Mouse (Mus musculus) MEL (cell line): ENCODE results near the gene Ccdc63. TPM values are rescaled to one million over a fixed set of nuclear protein-coding genes. Genes with fewer than 3 reads are reported as not detected.

Experiments used
- DNase-seq: peaks from one replicate; pipeline ENCODE4 v3.0.0; 2011; ENCODE audit warnings: low read depth, low spot score
- H3K27ac ChIP-seq: 2 replicates; pipeline ENCODE4 v1.5.1; 2012; ENCODE audit warnings: low read depth, mild to moderate bottlenecking, control low read depth, low read length, moderate library complexity; ENCODE audit not compliant: control insufficient read depth
- H3K27me3 ChIP-seq, 2 experiments: fragments of 150-350 bp in 1 of 2; sonication (generic) in 1 of 2; 2 replicates each; pipeline ENCODE4 v1.6.1; 2012; ENCODE audit warnings: low read length in 2 of 2, mild to moderate bottlenecking in 2 of 2, improper control_type of control experiment in 1 of 2, moderate library complexity in 1 of 2; ENCODE audit not compliant: insufficient read depth in 2 of 2, control insufficient read depth in 1 of 2
- H3K36me3 ChIP-seq, 2 experiments: 2 replicates each; pipeline ENCODE4 v1.6.1; 2012 to 2014; ENCODE audit warnings: low read length in 2 of 2, improper control_type of control experiment in 1 of 2, inconsistent platforms in 1 of 2, mild to moderate bottlenecking in 1 of 2; ENCODE audit not compliant: insufficient read depth in 2 of 2, control insufficient read depth in 1 of 2
- H3K4me1 ChIP-seq, 2 experiments: fragments of 150-350 bp in 1 of 2; sonication (generic) in 1 of 2; 2 replicates each; pipeline ENCODE4 v1.6.1; 2012; ENCODE audit warnings: low read length in 2 of 2, improper control_type of control experiment in 1 of 2, mild to moderate bottlenecking in 1 of 2; ENCODE audit not compliant: insufficient read depth in 2 of 2, control insufficient read depth in 1 of 2
- H3K4me3 ChIP-seq, 2 experiments: fragments of 150-350 bp in 1 of 2; sonication (generic) in 1 of 2; 2 replicates each; pipeline ENCODE4 v1.5.1; 2012; ENCODE audit warnings: low read depth in 2 of 2, low read length in 2 of 2, mild to moderate bottlenecking in 2 of 2, moderate library complexity in 2 of 2, control low read depth in 1 of 2, improper control_type of control experiment in 1 of 2; ENCODE audit not compliant: control insufficient read depth in 1 of 2, insufficient read depth in 1 of 2
- H3K79me2 ChIP-seq: 2 replicates; pipeline ENCODE4 v1.6.1; 2012; ENCODE audit warnings: mild to moderate bottlenecking, low read length, moderate library complexity; ENCODE audit not compliant: control insufficient read depth, poor library complexity, insufficient read depth
- H3K9ac ChIP-seq: 2 replicates; pipeline ENCODE4 v1.6.1; 2012; ENCODE audit warnings: low read depth, mild to moderate bottlenecking, control low read depth, low read length, moderate library complexity; ENCODE audit not compliant: control insufficient read depth, poor library complexity, severe bottlenecking
- H3K9me3 ChIP-seq: fragments of 150-350 bp; sonication (generic); replicated peaks from 2 replicates; pipeline ENCODE4 v1.6.1; 2012; ENCODE audit warnings: mild to moderate bottlenecking, low read length, improper control_type of control experiment, moderate library complexity; ENCODE audit not compliant: insufficient read depth
- BHLHE40 ChIP-seq: IDR thresholded peaks from 2 replicates; pipeline ENCODE4 v1.6.1; 2012; ENCODE audit warnings: low read depth, mild to moderate bottlenecking, inconsistent platforms, low read length, improper control_type of control experiment, borderline replicate concordance
- CHD1 ChIP-seq: IDR thresholded peaks from 2 replicates; pipeline ENCODE4 v1.6.1; 2012; ENCODE audit warnings: low read depth, mild to moderate bottlenecking, inconsistent platforms, low read length, improper control_type of control experiment
- CHD2 ChIP-seq: IDR thresholded peaks from 2 replicates; pipeline ENCODE4 v1.6.1; 2011; ENCODE audit warnings: low read length, improper control_type of control experiment
- CTCF ChIP-seq, 3 experiments: IDR thresholded peaks in 2 of 3; conservative IDR thresholded peaks in 1 of 3; 2 replicates each; pipeline ENCODE4 v1.5.1; 2011 to 2012; ENCODE audit warnings: low read length in 3 of 3, low read depth in 2 of 3, mild to moderate bottlenecking in 2 of 3, improper control_type of control experiment in 1 of 3, inconsistent platforms in 1 of 3, mixed read lengths in 1 of 3, moderate library complexity in 1 of 3; ENCODE audit not compliant: control insufficient read depth in 1 of 3, insufficient read depth in 1 of 3, poor library complexity in 1 of 3, severe bottlenecking in 1 of 3
- E2F4 ChIP-seq: IDR thresholded peaks from 2 replicates; pipeline ENCODE4 v1.6.1; 2011; ENCODE audit warnings: low read depth, low read length, improper control_type of control experiment, borderline replicate concordance
- ELF1 ChIP-seq: IDR thresholded peaks from 2 replicates; pipeline ENCODE4 v1.6.1; 2014; ENCODE audit warnings: low read depth, mild to moderate bottlenecking, inconsistent platforms, low read length, improper control_type of control experiment, moderate library complexity
- GABPA ChIP-seq: IDR thresholded peaks from 2 replicates; pipeline ENCODE4 v1.6.1; 2012; ENCODE audit warnings: low read depth, mild to moderate bottlenecking, inconsistent platforms, low read length, improper control_type of control experiment, moderate library complexity
- HCFC1 ChIP-seq: IDR thresholded peaks from 2 replicates; pipeline ENCODE4 v1.6.1; 2012; ENCODE audit warnings: low read depth, mild to moderate bottlenecking, inconsistent platforms, low read length, improper control_type of control experiment, moderate library complexity
- JUND ChIP-seq: IDR thresholded peaks from 2 replicates; pipeline ENCODE4 v1.6.1; 2011; ENCODE audit warnings: low read depth, mild to moderate bottlenecking, improper control_type of control experiment, low read length
- KAT2A ChIP-seq: conservative IDR thresholded peaks from 2 replicates; pipeline ENCODE4 v1.6.1; 2012; ENCODE audit warnings: low read depth, low read length, improper control_type of control experiment, inconsistent platforms
- MAFK ChIP-seq: IDR thresholded peaks from 2 replicates; pipeline ENCODE4 v1.6.1; 2011; ENCODE audit warnings: low read depth, mild to moderate bottlenecking, low read length, improper control_type of control experiment, borderline replicate concordance
- MAX ChIP-seq: IDR thresholded peaks from 2 replicates; pipeline ENCODE4 v1.6.1; 2011; ENCODE audit warnings: low read length, improper control_type of control experiment
- MAZ ChIP-seq: IDR thresholded peaks from 2 replicates; pipeline ENCODE4 v1.6.1; 2012; ENCODE audit warnings: low read depth, mild to moderate bottlenecking, inconsistent platforms, low read length, improper control_type of control experiment
- MEF2A ChIP-seq: IDR thresholded peaks from 2 replicates; pipeline ENCODE4 v1.6.1; 2014; ENCODE audit warnings: low read depth, mild to moderate bottlenecking, inconsistent platforms, low read length, improper control_type of control experiment; ENCODE audit not compliant: poor library complexity, insufficient replicate concordance, severe bottlenecking; ENCODE audit errors: extremely low read depth
- MXI1 ChIP-seq: IDR thresholded peaks from 2 replicates; pipeline ENCODE4 v1.6.1; 2011; ENCODE audit warnings: mild to moderate bottlenecking, low read depth, low read length, improper control_type of control experiment
- MYC ChIP-seq: IDR thresholded peaks from 2 replicates; pipeline ENCODE4 v1.6.1; 2011; ENCODE audit warnings: low read depth, mild to moderate bottlenecking, low read length, improper control_type of control experiment, moderate library complexity
- NRF1 ChIP-seq: IDR thresholded peaks from 2 replicates; pipeline ENCODE4 v1.6.1; 2014; ENCODE audit warnings: low read depth, mild to moderate bottlenecking, inconsistent platforms, low read length, improper control_type of control experiment, moderate library complexity; ENCODE audit not compliant: poor library complexity, insufficient read depth, severe bottlenecking
- POLR2A ChIP-seq, 2 experiments: IDR thresholded peaks; 2 replicates each; pipeline ENCODE4 v1.6.1; 2011 to 2012; ENCODE audit warnings: low read length in 2 of 2, mild to moderate bottlenecking in 2 of 2, control low read depth in 1 of 2, improper control_type of control experiment in 1 of 2, low read depth in 1 of 2, moderate library complexity in 1 of 2; ENCODE audit not compliant: control insufficient read depth in 1 of 2, insufficient read depth in 1 of 2, poor library complexity in 1 of 2
- POLR2AphosphoS5 ChIP-seq: IDR thresholded peaks from 2 replicates; pipeline ENCODE4 v1.6.1; 2012; ENCODE audit warnings: low read depth, borderline replicate concordance, mild to moderate bottlenecking, inconsistent platforms, low read length, moderate library complexity, mixed read lengths
- RAD21 ChIP-seq: IDR thresholded peaks from 2 replicates; pipeline ENCODE4 v1.6.1; 2011; ENCODE audit warnings: mild to moderate bottlenecking, low read depth, low read length, improper control_type of control experiment
- SIN3A ChIP-seq: IDR thresholded peaks from 2 replicates; pipeline ENCODE4 v1.6.1; 2012; ENCODE audit warnings: low read length, improper control_type of control experiment, inconsistent platforms
- SMC3 ChIP-seq: IDR thresholded peaks from 2 replicates; pipeline ENCODE4 v1.6.1; 2011; ENCODE audit warnings: low read depth, low read length, improper control_type of control experiment
- TAL1 ChIP-seq: IDR thresholded peaks from 2 replicates; pipeline ENCODE4 v1.6.1; 2012; ENCODE audit warnings: mild to moderate bottlenecking, inconsistent platforms, low read length, moderate library complexity, mixed read lengths
- TBP ChIP-seq: IDR thresholded peaks from 2 replicates; pipeline ENCODE4 v1.8.0; 2011; ENCODE audit warnings: low read depth, low read length, improper control_type of control experiment
- TCF12 ChIP-seq: IDR thresholded peaks from 2 replicates; pipeline ENCODE4 v1.6.1; 2014; ENCODE audit warnings: low read depth, mild to moderate bottlenecking, inconsistent platforms, low read length, improper control_type of control experiment, moderate library complexity
- UBTF ChIP-seq: IDR thresholded peaks from 2 replicates; pipeline ENCODE4 v1.6.1; 2012; ENCODE audit warnings: low read depth, mild to moderate bottlenecking, inconsistent platforms, low read length, improper control_type of control experiment, moderate library complexity, borderline replicate concordance; ENCODE audit not compliant: insufficient read depth
- USF1 ChIP-seq: IDR thresholded peaks from 2 replicates; pipeline ENCODE4 v1.6.1; 2014; ENCODE audit warnings: low read depth, mild to moderate bottlenecking, inconsistent platforms, low read length, improper control_type of control experiment, moderate library complexity
- USF2 ChIP-seq, 2 experiments: IDR thresholded peaks; 2 replicates each; pipeline ENCODE4 v1.6.1; 2011 to 2012; ENCODE audit warnings: improper control_type of control experiment in 2 of 2, low read length in 2 of 2, borderline replicate concordance in 1 of 2, inconsistent platforms in 1 of 2, low read depth in 1 of 2, mild to moderate bottlenecking in 1 of 2; ENCODE audit not compliant: insufficient read depth in 1 of 2
- ZC3H11A ChIP-seq: IDR thresholded peaks from 2 replicates; pipeline ENCODE4 v1.6.1; 2012; ENCODE audit warnings: low read depth, mild to moderate bottlenecking, inconsistent platforms, low read length, improper control_type of control experiment
- ZKSCAN1 ChIP-seq: IDR thresholded peaks from 2 replicates; pipeline ENCODE4 v1.6.1; 2012; ENCODE audit warnings: low read depth, mild to moderate bottlenecking, inconsistent platforms, low read length, improper control_type of control experiment, moderate library complexity
- ZMIZ1 ChIP-seq: IDR thresholded peaks from 2 replicates; pipeline ENCODE4 v1.6.1; 2012; ENCODE audit warnings: low read depth, mild to moderate bottlenecking, inconsistent platforms, low read length, improper control_type of control experiment, moderate library complexity
- ZNF384 ChIP-seq: IDR thresholded peaks from 2 replicates; pipeline ENCODE4 v1.6.1; 2012; ENCODE audit warnings: low read depth, mild to moderate bottlenecking, inconsistent platforms, low read length, improper control_type of control experiment
- polyA plus RNA-seq, 2 experiments: library from polyadenylated mRNA; stranded (reverse) in 1 of 2; unstranded in 1 of 2; fragments of >175 nt in 1 of 2; fragments of >200 nt in 1 of 2; gene quantifications; 2 replicates each; pipeline versions ENCODE4 v1.2.1 to v1.2.4; 2012; ENCODE audit warnings: low replicate concordance in 2 of 2, low read depth in 1 of 2; ENCODE audit not compliant: insufficient read length in 2 of 2, insufficient read depth in 1 of 2, missing spikeins in 1 of 2
- total RNA-seq: library from RNA; depleted of rRNA; stranded (reverse); fragments of 300-350 nt; gene quantifications from 2 replicates; pipeline ENCODE4 v1.2.3, GENCODE M21; 2012

Ccdc63 gene
- total and polyA plus RNA-seq, 3 experiments, result 1.6 to 4.7 TPM; not detected in 1

- H3K4me3 ChIP-seq, result no peak overlapping the region
- no peaks in the 10 kb centered on the region for H3K4me1 ChIP-seq
- no peaks in the 10 kb centered on the region for H3K9me3 ChIP-seq
- H3K27me3 ChIP-seq, result no peaks in the 10 kb centered on the region
- no peaks in the 10 kb centered on the region for H3K79me2 ChIP-seq
- H3K36me3 ChIP-seq, result no peaks in the 10 kb centered on the region
- TF ChIP-seq MEF2A, result no peak
- TF ChIP-seq MAX, result no peak
- TF ChIP-seq JUND, result no peak
- TF ChIP-seq TBP, result no peak
- peak; percentile 91 to 97 (median 97) for TF ChIP-seq CTCF (IDR thresholded peaks at IDR 0.05 in 2 of 3, conservative IDR thresholded peaks at IDR 0.05 in 1 of 3; ENCODE audit: control insufficient read depth in 1 of 3, insufficient read depth in 1 of 3, low read depth in 2 of 3, low read length in 3 of 3, poor library complexity in 1 of 3, severe bottlenecking in 1 of 3)
- no peak for TF ChIP-seq E2F4
- no peak for TF ChIP-seq POLR2AphosphoS5
- no peak for TF ChIP-seq USF1
- TF ChIP-seq ZNF384, result peak; percentile 46; the same call in 1 of the 2 replicates
- TF ChIP-seq MYC, result no peak
- no peak for TF ChIP-seq UBTF
- TF ChIP-seq GABPA, result no peak
- no peak for TF ChIP-seq TCF12
- no peak for TF ChIP-seq MAFK
- no peak for TF ChIP-seq SIN3A
- peak; percentile 75 for TF ChIP-seq ZC3H11A
- TF ChIP-seq POLR2A (IDR thresholded peaks at IDR 0.05; ENCODE audit: control insufficient read depth in 1 of 2, insufficient read depth in 1 of 2, low read depth in 1 of 2, low read length in 2 of 2, poor library complexity in 1 of 2), result no peak
- TF ChIP-seq SMC3, result peak; percentile 73
- no peak for TF ChIP-seq KAT2A
- no peak for TF ChIP-seq CHD2
- TF ChIP-seq NRF1, result no peak
- TF ChIP-seq ZKSCAN1, result no peak
- TF ChIP-seq USF2 (IDR thresholded peaks at IDR 0.05; ENCODE audit: borderline replicate concordance in 1 of 2, insufficient read depth in 1 of 2, low read depth in 1 of 2, low read length in 2 of 2), result no peak
- no peak for TF ChIP-seq ZMIZ1
- peak; percentile 87 for TF ChIP-seq RAD21
- no peak for TF ChIP-seq MXI1
- no peak for TF ChIP-seq CHD1
- TF ChIP-seq ELF1, result no peak
- TF ChIP-seq HCFC1, result no peak
- TF ChIP-seq BHLHE40, result no peak
- TF ChIP-seq TAL1, result no peak
- TF ChIP-seq MAZ, result no peak
- H3K27ac ChIP-seq, result no peak overlapping the region
- DNase-seq, result peak; percentile 74
- no peak overlapping the region for H3K9ac ChIP-seq
These were observed 26.4 kb downstream of the Ccdc63 start for GRCm38 (mm10) chr5:122114176-122114575.
